Mouse (Mus musculus) limb, embryonic 10.5 days (tissue): ENCODE measurements around the gene Pip4p1. TPM values are rescaled to one million over a fixed set of nuclear protein-coding genes. Genes with fewer than 3 reads are reported as not detected.
A peak's percentile ranks its signal among the peaks of the same experiment; 100 is the strongest.
"Not testable (repeated sequence)": the region's sequence is repeated elsewhere in the genome, so short reads cannot be mapped to it uniquely, and the experiment has no call there.

Source experiments
- DNase-seq: peaks from one replicate; pipeline ENCODE4 v3.0.0-alpha.2; 2017; ENCODE audit warnings: low spot score
- H3K27ac ChIP-seq: fragments of 300-500 bp; sonication (generic); 2 replicates; pipeline ENCODE4 v1.5.1; 2016; ENCODE audit warnings: mild to moderate bottlenecking
- H3K27me3 ChIP-seq: fragments of 300-500 bp; sonication (generic); 2 replicates; pipeline ENCODE4 v1.6.1; 2016; ENCODE audit warnings: low read depth, mild to moderate bottlenecking; ENCODE audit not compliant: poor library complexity, severe bottlenecking
- H3K36me3 ChIP-seq: fragments of 300-500 bp; sonication (generic); 2 replicates; pipeline ENCODE4 v1.6.1; 2016; ENCODE audit warnings: mild to moderate bottlenecking, moderate library complexity
- H3K4me1 ChIP-seq: fragments of 300-500 bp; sonication (generic); 2 replicates; pipeline ENCODE4 v1.6.1; 2016
- H3K4me3 ChIP-seq: fragments of 300-500 bp; sonication (generic); 2 replicates; pipeline ENCODE4 v1.5.1; 2016; ENCODE audit warnings: mild to moderate bottlenecking, moderate library complexity
- H3K9me3 ChIP-seq: fragments of 300-500 bp; sonication (generic); replicated peaks from 2 replicates; pipeline ENCODE4 v1.6.1; 2016; ENCODE audit warnings: mild to moderate bottlenecking
- WGBS: fragments of 180-500 bp; shearing (Covaris S2); methylation state at CpG from one replicate; pipeline ENCODE4 v1.1.7; 2016; 5-methylcytosine and 5-hydroxymethylcytosine counted together
- polyA plus RNA-seq: library from polyadenylated mRNA; unstranded; fragments of >200 nt; fragmentation: Nextera tagmentation; extraction: Ambion mirVana; gene quantifications from 2 replicates; pipeline ENCODE4 v1.2.1, GENCODE M21; 2016

Gene Pip4p1
- polyA plus RNA-seq, result 45.4 and 51.9 TPM in 2 replicates

- H3K4me1 ChIP-seq, result peaks cover 34% of the 10 kb centered on the region
- peak; percentile 99 for DNase-seq
- no peaks in the 10 kb centered on the region for H3K9me3 ChIP-seq
- no peaks in the 10 kb centered on the region for H3K27me3 ChIP-seq
- H3K27ac ChIP-seq, result peak within 1 kb of the TSS; percentile 92
- under 1% methylated on average over 68 of the region's 68 CpGs for WGBS
- H3K36me3 ChIP-seq, result peaks cover 37% of the 10 kb centered on the region
- peak within 1 kb of the TSS; percentile 85 for H3K4me3 ChIP-seq
These were observed at the start of gene Pip4p1, which contains the start of gene Pnp for GRCm38 (mm10) chr14:50930754-50931492. TSS of gene Pip4p1 (minus strand) at chr14:50930856. TSS of gene Pnp (plus strand) at chr14:50931082.

GRCm38 (mm10) chr14:50979631-50980030, 49.0 kb upstream of the Pip4p1 start:
- H3K27me3 ChIP-seq, result no peaks in the 10 kb centered on the region
- no peaks in the 10 kb centered on the region for H3K36me3 ChIP-seq
- H3K9me3 ChIP-seq, result no peaks in the 10 kb centered on the region
- no peak overlapping the region for H3K4me3 ChIP-seq
- DNase-seq, result no peak
- H3K27ac ChIP-seq, result no peak overlapping the region
- no peaks in the 10 kb centered on the region for H3K4me1 ChIP-seq

GRCm38 (mm10) chr14:50978451-50978850, 47.8 kb upstream of the Pip4p1 start:
- H3K27me3 ChIP-seq, H3K4me1 ChIP-seq, H3K36me3 ChIP-seq, H3K27ac ChIP-seq, H3K4me3 ChIP-seq, H3K9me3 ChIP-seq, DNase-seq: not testable (repeated sequence)
- WGBS, result 96% methylated on average over 6 of the region's 6 CpGs

- WGBS, result 48% methylated on average over 9 of the region's 9 CpGs
- Histone ChIP-seq H3K27ac (no peak overlapping the region), H3K9me3 (no peaks in the 10 kb centered on the region), H3K27me3 (no peaks in the 10 kb centered on the region), H3K36me3 (no peaks in the 10 kb centered on the region), H3K4me1 (no peaks in the 10 kb centered on the region), H3K4me3 (no peak overlapping the region)
- no peak for DNase-seq
These were observed 46.0 kb upstream of the Pip4p1 start for GRCm38 (mm10) chr14:50976674-50977073.

- 63% methylated on average over 5 of the region's 5 CpGs for WGBS
- no peak overlapping the region for H3K27ac ChIP-seq
- H3K4me1 ChIP-seq, result 0 out of 2 replicates have a peak, but pooled peaks cover 3% of the 10 kb centered on the region
- H3K9me3 ChIP-seq, result no peaks in the 10 kb centered on the region
- no peak for DNase-seq
- no peaks in the 10 kb centered on the region for H3K36me3 ChIP-seq
- H3K27me3 ChIP-seq, result no peaks in the 10 kb centered on the region
- H3K4me3 ChIP-seq, result no peak overlapping the region
These were observed 44.3 kb upstream of the Pip4p1 start for GRCm38 (mm10) chr14:50975001-50975400.

GRCm38 (mm10) chr14:50973700-50974099, 43.0 kb upstream of the Pip4p1 start:
- H3K4me3 ChIP-seq, result no peak overlapping the region
- WGBS, result 44% methylated on average over 4 of the region's 4 CpGs
- H3K27ac ChIP-seq, result no peak overlapping the region
- H3K9me3 ChIP-seq, result no peaks in the 10 kb centered on the region
- 0 out of 2 replicates have a peak, but pooled peaks cover 3% of the 10 kb centered on the region for H3K4me1 ChIP-seq
- H3K36me3 ChIP-seq, result no peaks in the 10 kb centered on the region
- no peak for DNase-seq
- H3K27me3 ChIP-seq, result no peaks in the 10 kb centered on the region

- 95% methylated on average over 5 of the region's 5 CpGs for WGBS
These were observed 42.4 kb upstream of the Pip4p1 start for GRCm38 (mm10) chr14:50973054-50973453.

GRCm38 (mm10) chr14:50970822-50971221, 40.2 kb upstream of the Pip4p1 start:
- Histone ChIP-seq H3K4me1 (0 out of 2 replicates have a peak, but pooled peaks cover 3% of the 10 kb centered on the region), H3K4me3 (no peak overlapping the region), H3K27ac (no peak overlapping the region), H3K27me3 (no peaks in the 10 kb centered on the region), H3K9me3 (no peaks in the 10 kb centered on the region), H3K36me3 (no peaks in the 10 kb centered on the region)
- WGBS, result 80% methylated on average over 1 of the region's 1 CpGs
- no peak for DNase-seq

More at GRCm38 (mm10) chr14:50973054-50973453, 42.4 kb upstream of the Pip4p1 start:
- H3K36me3 ChIP-seq, H3K4me1 ChIP-seq, DNase-seq, H3K27me3 ChIP-seq, H3K27ac ChIP-seq, H3K9me3 ChIP-seq, H3K4me3 ChIP-seq: not testable (repeated sequence)

GRCm38 (mm10) chr14:50969558-50970544, 39.2 kb upstream of the Pip4p1 start:
- Histone ChIP-seq H3K36me3 (no peaks in the 10 kb centered on the region), H3K27me3 (no peaks in the 10 kb centered on the region), H3K4me3 (no peak overlapping the region), H3K4me1 (0 out of 2 replicates have a peak, but pooled peaks cover 3% of the 10 kb centered on the region), H3K9me3 (no peaks in the 10 kb centered on the region), H3K27ac (no peak overlapping the region)
- DNase-seq, result no peak
- 48% methylated on average over 12 of the region's 12 CpGs for WGBS

- Histone ChIP-seq H3K27me3 (no peaks in the 10 kb centered on the region), H3K27ac (no peak overlapping the region), H3K36me3 (no peaks in the 10 kb centered on the region), H3K4me3 (no peak overlapping the region), H3K4me1 (0 out of 2 replicates have a peak, but pooled peaks cover 3% of the 10 kb centered on the region), H3K9me3 (no peaks in the 10 kb centered on the region)
- 56% methylated on average over 1 of the region's 1 CpGs for WGBS
- DNase-seq, result no peak
These were observed 38.4 kb upstream of the Pip4p1 start for GRCm38 (mm10) chr14:50969041-50969440.

GRCm38 (mm10) chr14:50968216-50968980, 37.7 kb upstream of the Pip4p1 start:
- no peak overlapping the region for H3K27ac ChIP-seq
- no peak for DNase-seq
- H3K9me3 ChIP-seq, result no peaks in the 10 kb centered on the region
- H3K4me3 ChIP-seq, result no peak overlapping the region
- H3K27me3 ChIP-seq, result no peaks in the 10 kb centered on the region
- H3K4me1 ChIP-seq, result 0 out of 2 replicates have a peak, but pooled peaks cover 3% of the 10 kb centered on the region
- no peaks in the 10 kb centered on the region for H3K36me3 ChIP-seq
- 92% methylated on average over 5 of the region's 5 CpGs for WGBS

- not testable (repeated sequence) for H3K4me3 ChIP-seq, H3K36me3 ChIP-seq, H3K27me3 ChIP-seq, H3K27ac ChIP-seq, H3K9me3 ChIP-seq, H3K4me1 ChIP-seq, DNase-seq
- 89% methylated on average over 5 of the region's 5 CpGs for WGBS
These were observed 27.8 kb upstream of the Pip4p1 start for GRCm38 (mm10) chr14:50958289-50958995.
